Mouse (Mus musculus) liver, postnatal 0 days (tissue): Measurements from ENCODE around the gene Plcb2. TPM values are rescaled to one million over a fixed set of nuclear protein-coding genes. Genes with fewer than 3 reads are reported as not detected.

ENCODE experiments used
- ATAC-seq: fragments of 200-750 bp; cut with Nextera tagmentation; 2 replicates; pipeline ENCODE4 v1.8.0; 2017; ENCODE audit warnings: mild to moderate bottlenecking, moderate library complexity
- DNase-seq: peaks from one replicate; pipeline ENCODE4 v3.0.0-alpha.2; 2016
- H3K27ac ChIP-seq: fragments of 300-500 bp; sonication (generic); 2 replicates; pipeline ENCODE4 v1.5.1; 2014; ENCODE audit warnings: antibody characterized with exemption, moderate library complexity, mild to moderate bottlenecking, low read depth
- H3K27me3 ChIP-seq: fragments of 300-500 bp; sonication (generic); 2 replicates; pipeline ENCODE4 v1.6.1; 2014; ENCODE audit warnings: low read length, control low read depth, mixed read lengths; ENCODE audit not compliant: insufficient read depth
- H3K36me3 ChIP-seq: fragments of 300-500 bp; sonication (generic); replicated peaks from 2 replicates; pipeline ENCODE4 v1.6.1; 2014; ENCODE audit warnings: mild to moderate bottlenecking, control low read depth, low read length, moderate library complexity, mixed read lengths; ENCODE audit not compliant: insufficient read depth
- H3K4me1 ChIP-seq: fragments of 300-500 bp; sonication (generic); 2 replicates; pipeline ENCODE4 v1.6.1; 2014; ENCODE audit warnings: antibody characterized with exemption, mild to moderate bottlenecking, control low read depth; ENCODE audit not compliant: insufficient read depth
- H3K4me2 ChIP-seq: fragments of 300-500 bp; sonication (generic); 2 replicates; pipeline ENCODE4 v1.6.1; 2014; ENCODE audit warnings: low read depth, mild to moderate bottlenecking, low read length, moderate library complexity, mixed read lengths
- H3K4me3 ChIP-seq: fragments of 300-500 bp; sonication (generic); 2 replicates; pipeline ENCODE4 v1.5.1; 2014; ENCODE audit warnings: low read depth, low read length
- H3K9ac ChIP-seq: fragments of 300-500 bp; sonication (generic); replicated peaks from 2 replicates; pipeline ENCODE4 v1.6.1; 2014; ENCODE audit warnings: mild to moderate bottlenecking, moderate library complexity
- H3K9me3 ChIP-seq: fragments of 300-500 bp; sonication (generic); 2 replicates; pipeline ENCODE4 v1.6.1; 2016; ENCODE audit warnings: mild to moderate bottlenecking, control low read depth, low read length, mixed read lengths
- CTCF ChIP-seq: sonication (generic); IDR thresholded peaks from 2 replicates; pipeline ENCODE4 v1.5.1; 2016; ENCODE audit warnings: antibody characterized with exemption, low read depth
- EP300 ChIP-seq: IDR thresholded peaks from 2 replicates; pipeline ENCODE4 v1.6.1; 2016; ENCODE audit warnings: antibody characterized with exemption, low read depth, mild to moderate bottlenecking
- WGBS: fragments of 180-500 bp; shearing (Covaris S2); extraction: QIAGEN DNeasy Blood & Tissue Kit; methylation state at CpG from one replicate; pipeline ENCODE4 v1.1.7; 2014; ENCODE audit not compliant: insufficient replicate concordance; 5-methylcytosine and 5-hydroxymethylcytosine counted together
- polyA plus RNA-seq: library from polyadenylated mRNA; unstranded; fragments of >200 nt; fragmentation: Nextera tagmentation; extraction: Ambion mirVana; gene quantifications from 2 replicates; pipeline ENCODE4 v1.2.1, GENCODE M21; 2015

Gene Plcb2
- polyA plus RNA-seq: 1.7 and 1.9 TPM in 2 replicates

DNA sequence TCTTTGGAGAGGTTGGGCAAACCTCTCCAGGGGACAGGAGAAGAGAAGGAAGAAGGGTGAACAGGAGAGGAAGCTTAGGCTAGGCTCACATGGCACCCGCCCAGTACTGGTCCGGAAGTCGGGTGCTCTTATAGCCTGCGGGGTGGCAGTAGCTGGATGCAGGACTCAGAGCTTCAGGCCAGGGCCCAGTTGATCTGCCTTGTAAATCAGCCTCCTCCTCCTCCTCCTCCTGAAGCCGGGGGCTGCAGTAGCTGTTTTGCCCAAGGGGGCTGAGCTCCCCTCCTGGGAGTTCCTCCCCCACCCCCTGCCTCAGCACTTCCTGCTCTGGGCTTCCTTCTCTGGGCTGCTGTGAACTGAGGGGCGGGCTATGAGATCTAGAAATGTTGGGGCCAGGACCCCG is at the start of gene Plcb2:
Gene Plcb2 (minus strand): TSS at position 102 of the 400 bp plus-strand sequence.
- peaks cover 34% of the 10 kb centered on the region for H3K4me1 ChIP-seq
- 11% methylated on average over 7 of the region's 7 CpGs for WGBS
- TF ChIP-seq EP300 (no peak), CTCF (no peak)
- ATAC-seq (peak; percentile 44), DNase-seq (peak; percentile 53)
- no peaks in the 10 kb centered on the region for H3K36me3 ChIP-seq
- H3K9me3 ChIP-seq: no peaks in the 10 kb centered on the region
- peak within 1 kb of the TSS; percentile 62 for H3K4me2 ChIP-seq
- H3K4me3 ChIP-seq: peak within 1 kb of the TSS; percentile 47
- peak within 1 kb of the TSS; percentile 42 for H3K9ac ChIP-seq
- peak within 1 kb of the TSS; percentile 44 for H3K27ac ChIP-seq
- H3K27me3 ChIP-seq: peaks cover 4% of the 10 kb centered on the region; the same call in 1 of the 2 replicates

DNA sequence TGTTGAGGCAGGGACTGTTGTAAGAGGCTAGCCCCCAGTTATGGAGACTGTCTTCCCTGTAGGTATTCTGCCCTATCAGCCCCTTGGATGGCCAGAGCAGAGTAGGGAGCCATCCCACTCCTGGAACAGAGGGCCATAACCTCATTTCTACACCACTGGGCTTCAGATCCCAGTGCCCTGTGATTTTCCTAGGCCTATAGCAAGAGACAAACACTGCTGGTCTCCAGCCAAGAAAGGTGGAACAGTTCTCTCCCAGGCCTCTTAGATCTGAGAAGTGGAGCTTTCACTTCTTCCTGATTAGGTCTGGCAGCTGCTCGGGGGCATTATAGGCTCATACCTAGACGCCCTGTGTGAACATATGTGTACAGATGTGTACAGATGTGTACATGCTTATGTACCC is 48.1 kb upstream of the Plcb2 start:
- H3K4me2 ChIP-seq: no peak overlapping the region
- H3K27ac ChIP-seq: no peak overlapping the region
- DNase-seq (no peak), ATAC-seq (no peak)
- no peak for TF ChIP-seq CTCF
- no peak for TF ChIP-seq EP300
- H3K4me3 ChIP-seq: no peak overlapping the region
- H3K4me1 ChIP-seq: peaks cover 11% of the 10 kb centered on the region
- peaks cover 7% of the 10 kb centered on the region; the same call in 1 of the 2 replicates for H3K27me3 ChIP-seq
- no peak overlapping the region for H3K9ac ChIP-seq
- H3K36me3 ChIP-seq: no peaks in the 10 kb centered on the region
- no peaks in the 10 kb centered on the region for H3K9me3 ChIP-seq
- WGBS: 56% methylated on average over 2 of the region's 2 CpGs

DNA sequence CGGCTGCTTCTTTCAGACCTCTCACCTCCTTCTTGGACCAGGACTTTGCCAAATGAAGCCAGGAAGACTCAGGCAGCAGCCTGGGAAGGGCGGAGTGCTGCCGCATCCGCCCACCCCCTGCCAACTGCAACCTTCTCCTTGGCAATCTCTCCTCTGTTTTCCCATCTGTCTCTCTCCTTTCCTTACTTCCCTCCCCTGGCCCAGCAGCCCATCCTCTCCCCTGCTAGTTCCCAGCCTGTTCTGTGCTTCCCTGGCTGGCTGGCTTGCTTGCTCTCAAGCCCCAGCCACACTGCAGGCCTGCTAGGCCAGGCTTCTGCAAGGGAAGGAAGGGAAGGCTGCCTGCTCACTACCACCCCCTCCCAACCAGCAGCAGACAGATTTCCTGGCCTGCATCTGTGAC is 47.6 kb upstream of the Plcb2 start:
- H3K36me3 ChIP-seq: no peaks in the 10 kb centered on the region
- no peak overlapping the region for H3K4me2 ChIP-seq
- H3K9me3 ChIP-seq: no peaks in the 10 kb centered on the region
- peak overlapping the region; percentile 11; the same call in 1 of the 2 replicates for H3K27ac ChIP-seq
- TF ChIP-seq CTCF (no peak), EP300 (no peak)
- H3K9ac ChIP-seq: no peak overlapping the region
- H3K4me3 ChIP-seq: no peak overlapping the region
- ATAC-seq: no peak
- peaks cover 11% of the 10 kb centered on the region for H3K4me1 ChIP-seq
- peaks cover 7% of the 10 kb centered on the region; the same call in 1 of the 2 replicates for H3K27me3 ChIP-seq
- 81% methylated on average over 3 of the region's 4 CpGs for WGBS
- no peak for DNase-seq

DNA sequence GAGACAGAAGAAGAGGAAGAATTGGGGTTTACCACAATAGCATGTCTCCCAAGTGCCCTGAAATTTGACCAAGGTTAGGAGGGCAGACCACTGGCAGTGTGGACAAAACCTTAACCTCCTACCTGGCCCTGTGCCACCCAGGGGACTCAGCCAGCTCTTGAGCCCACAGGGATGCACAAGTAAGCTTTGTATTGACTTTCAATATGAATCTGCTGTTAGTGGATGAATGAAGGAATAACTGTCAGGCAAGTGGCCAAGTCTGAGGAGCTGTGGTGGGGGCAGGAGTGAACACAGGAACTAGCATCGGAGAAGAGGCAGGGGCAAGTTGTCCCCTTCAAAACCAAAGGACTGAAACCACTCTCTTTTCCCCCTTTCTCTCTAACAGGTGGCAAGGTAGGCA is 47.2 kb upstream of the Plcb2 start:
- no peak for ATAC-seq
- 67% methylated on average over 1 of the region's 1 CpGs for WGBS

DNA sequence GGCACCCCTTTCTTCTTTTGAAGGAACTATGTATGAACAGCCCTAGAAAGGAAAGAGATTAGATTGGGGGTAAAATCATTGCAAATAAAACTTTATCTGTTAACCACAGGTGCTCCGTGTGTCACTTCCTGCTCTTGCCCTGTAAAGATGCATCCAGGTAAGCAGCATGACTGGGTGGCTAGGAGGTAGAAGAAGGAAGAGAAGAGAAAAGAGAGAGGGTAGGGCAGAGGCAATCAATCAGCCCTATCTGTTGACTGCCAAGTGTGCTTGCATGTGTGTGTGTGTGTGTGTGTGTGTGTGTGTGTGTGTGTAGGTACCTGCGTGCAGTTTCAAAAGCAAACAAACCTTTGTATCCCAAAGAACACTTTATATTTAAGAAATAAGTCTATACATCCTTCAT is 46.3 kb upstream of the Plcb2 start:
- Histone ChIP-seq H3K36me3 (no peaks in the 10 kb centered on the region), H3K4me3 (no peak overlapping the region), H3K9ac (no peak overlapping the region), H3K4me2 (no peak overlapping the region), H3K27me3 (no peaks in the 10 kb centered on the region), H3K9me3 (no peaks in the 10 kb centered on the region), H3K27ac (no peak overlapping the region), H3K4me1 (peaks cover 5% of the 10 kb centered on the region)
- TF ChIP-seq EP300 (no peak), CTCF (no peak)
- 49% methylated on average over 2 of the region's 2 CpGs for WGBS
- ATAC-seq (no peak), DNase-seq (no peak)

More for the DNA sequence above, 47.2 kb upstream of the Plcb2 start:
- no peaks in the 10 kb centered on the region for H3K36me3 ChIP-seq
- no peak overlapping the region for H3K4me3 ChIP-seq
- H3K4me1 ChIP-seq: peaks cover 11% of the 10 kb centered on the region
- H3K4me2 ChIP-seq: no peak overlapping the region
- no peaks in the 10 kb centered on the region for H3K9me3 ChIP-seq
- H3K27me3 ChIP-seq: 0 out of 2 replicates have a peak, but pooled peaks cover 3% of the 10 kb centered on the region
- no peak for DNase-seq
- no peak overlapping the region for H3K27ac ChIP-seq
- TF ChIP-seq EP300 (no peak), CTCF (no peak)
- no peak overlapping the region for H3K9ac ChIP-seq

DNA sequence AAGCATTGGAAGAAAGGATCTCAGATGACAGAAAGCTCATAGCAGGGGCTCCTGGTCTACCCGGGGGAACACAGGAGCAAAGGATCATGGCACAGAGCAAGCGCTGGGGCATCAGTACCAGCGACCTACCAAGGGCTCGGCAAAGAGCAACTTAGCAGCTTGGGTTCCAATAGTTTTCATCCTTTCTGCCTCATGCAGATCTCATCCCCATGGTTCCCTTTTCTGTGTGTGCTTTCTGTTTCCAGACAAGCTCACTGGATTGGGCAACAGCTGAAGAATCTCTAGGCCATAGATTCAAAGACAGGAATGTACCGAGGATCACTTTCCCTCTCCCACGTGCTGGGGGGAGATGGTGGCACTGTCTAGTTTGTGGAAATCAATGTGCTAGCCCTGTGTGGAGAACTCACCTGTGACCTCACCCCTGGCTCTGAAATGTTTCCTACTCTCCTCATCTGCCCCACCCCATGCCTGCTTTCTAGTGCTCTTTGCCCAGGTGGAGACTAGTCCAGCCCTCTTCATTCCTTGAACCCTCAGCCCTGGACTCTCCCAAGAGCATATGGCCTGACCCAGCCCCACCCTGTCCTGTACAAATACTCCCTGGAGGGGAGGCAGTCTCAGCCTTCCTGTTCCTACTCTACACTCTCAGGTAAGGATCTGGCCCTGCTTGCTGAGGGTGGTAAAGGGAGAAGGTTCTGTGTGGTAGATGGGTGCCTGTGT is 44.1 kb upstream of the Plcb2 start, which contains the start of gene Phgr1:
Gene Phgr1 (plus strand): TSS at position 612 of the 717 bp plus-strand sequence.
- H3K4me1 ChIP-seq: no peaks in the 10 kb centered on the region
- 59% methylated on average over 6 of the region's 6 CpGs for WGBS
- no peaks in the 10 kb centered on the region for H3K27me3 ChIP-seq
- no peaks in the 10 kb centered on the region for H3K36me3 ChIP-seq
- no peak within 1 kb of the TSS for H3K9ac ChIP-seq
- no peaks in the 10 kb centered on the region for H3K9me3 ChIP-seq
- DNase-seq (no peak), ATAC-seq (no peak)
- no peak for TF ChIP-seq EP300
- TF ChIP-seq CTCF: no peak
- H3K4me3 ChIP-seq: no peak within 1 kb of the TSS
- no peak within 1 kb of the TSS for H3K4me2 ChIP-seq
- no peak within 1 kb of the TSS for H3K27ac ChIP-seq
